Mouse (Mus musculus): ENCODE data around the gene Elavl1. TPM values are rescaled to one million over a fixed set of nuclear protein-coding genes. Genes with fewer than 3 reads are reported as not detected.
A peak's percentile ranks its signal among the peaks of the same experiment; 100 is the strongest.

Gene Elavl1
- polyA plus RNA-seq, 1 experiment from 2014 or later, result 38.9 TPM

GRCm38 (mm10) chr8:4347661-4348060 is 22.4 kb upstream of the Elavl1 start:
- no peaks in the 10 kb centered on the region for H3K79me2 ChIP-seq (ENCODE audit: inconsistent target)
- WGBS (ENCODE audit: missing documents), result 26% methylated on average over 5 of the region's 7 CpGs
- H3K27ac ChIP-seq, result no peak overlapping the region
- H3K36me3 ChIP-seq (ENCODE audit: inconsistent target), result no peaks in the 10 kb centered on the region
- no peak overlapping the region for H3K4me3 ChIP-seq (ENCODE audit: inconsistent target)

- Histone ChIP-seq H3K27ac (no peak overlapping the region), H3K79me2 (ENCODE audit: inconsistent target) (no peaks in the 10 kb centered on the region), H3K4me3 (ENCODE audit: inconsistent target) (no peak overlapping the region), H3K36me3 (ENCODE audit: inconsistent target) (peaks cover 20% of the 10 kb centered on the region)
- WGBS (ENCODE audit: missing documents), result 82% methylated on average over 2 of the region's 3 CpGs
Measured at GRCm38 (mm10) chr8:4340207-4340606, 15.0 kb upstream of the Elavl1 start.

- peaks cover 52% of the 10 kb centered on the region for H3K36me3 ChIP-seq (ENCODE audit: inconsistent target)
- peak overlapping the region; percentile 24 for H3K27ac ChIP-seq
- WGBS (ENCODE audit: missing documents), result 13% methylated on average over 2 of the region's 2 CpGs
Measured at GRCm38 (mm10) chr8:4335678-4336077, 10.5 kb upstream of the Elavl1 start.

GRCm38 (mm10) chr8:4333966-4334365 is 8.8 kb upstream of the Elavl1 start:
- H3K36me3 ChIP-seq (ENCODE audit: inconsistent target), result peaks cover 59% of the 10 kb centered on the region

More at GRCm38 (mm10) chr8:4335678-4336077, 10.5 kb upstream of the Elavl1 start:
- Histone ChIP-seq H3K4me3 (ENCODE audit: inconsistent target) (no peak overlapping the region), H3K79me2 (ENCODE audit: inconsistent target) (no peaks in the 10 kb centered on the region)

GRCm38 (mm10) chr8:4329000-4329399 is 3.8 kb upstream of the Elavl1 start:
- Histone ChIP-seq H3K4me3 (ENCODE audit: inconsistent target) (no peak overlapping the region), H3K36me3 (ENCODE audit: inconsistent target) (peaks cover 46% of the 10 kb centered on the region), H3K27ac (no peak overlapping the region), H3K79me2 (ENCODE audit: inconsistent target) (peaks cover 33% of the 10 kb centered on the region)
- 98% methylated on average over 3 of the region's 5 CpGs for WGBS (ENCODE audit: missing documents)

More at GRCm38 (mm10) chr8:4333966-4334365, 8.8 kb upstream of the Elavl1 start:
- Histone ChIP-seq H3K79me2 (ENCODE audit: inconsistent target) (no peaks in the 10 kb centered on the region), H3K4me3 (ENCODE audit: inconsistent target) (no peak overlapping the region), H3K27ac (no peak overlapping the region)
- 100% methylated on average over 1 of the region's 1 CpGs for WGBS (ENCODE audit: missing documents)

GRCm38 (mm10) chr8:4325751-4326036 is 481 bp upstream of the Elavl1 start:
- Histone ChIP-seq H3K79me2 (ENCODE audit: inconsistent target) (peaks cover 66% of the 10 kb centered on the region), H3K4me3 (ENCODE audit: inconsistent target) (peak overlapping the region; percentile 62), H3K27ac (peak overlapping the region; percentile 65), H3K36me3 (ENCODE audit: inconsistent target) (peaks cover 19% of the 10 kb centered on the region)
- WGBS (ENCODE audit: missing documents), result 18% methylated on average over 7 of the region's 7 CpGs

GRCm38 (mm10) chr8:4324525-4324924 is 688 bp downstream of the Elavl1 start:
- 1% methylated on average over 40 of the region's 42 CpGs for WGBS (ENCODE audit: missing documents)
- H3K36me3 ChIP-seq (ENCODE audit: inconsistent target), result peaks cover 14% of the 10 kb centered on the region
- 0 out of 2 replicates have a peak overlapping the region, but pooled peaks have one; percentile 5 for H3K27ac ChIP-seq
- H3K79me2 ChIP-seq (ENCODE audit: inconsistent target), result peaks cover 78% of the 10 kb centered on the region
- peak overlapping the region; percentile 57 for H3K4me3 ChIP-seq (ENCODE audit: inconsistent target)

GRCm38 (mm10) chr8:4323917-4324316 is 1.3 kb downstream of the Elavl1 start:
- H3K27ac ChIP-seq, result 0 out of 2 replicates have a peak overlapping the region, but pooled peaks have one; percentile 5
- H3K4me3 ChIP-seq (ENCODE audit: inconsistent target), result peak overlapping the region; percentile 57
- H3K79me2 ChIP-seq (ENCODE audit: inconsistent target), result peaks cover 84% of the 10 kb centered on the region
- WGBS (ENCODE audit: missing documents), result 3% methylated on average over 6 of the region's 6 CpGs
- H3K36me3 ChIP-seq (ENCODE audit: inconsistent target), result peaks cover 11% of the 10 kb centered on the region

- Histone ChIP-seq H3K4me3 (ENCODE audit: inconsistent target) (no peak overlapping the region), H3K79me2 (ENCODE audit: inconsistent target) (peaks cover 92% of the 10 kb centered on the region), H3K27ac (no peak overlapping the region), H3K36me3 (ENCODE audit: inconsistent target) (no peaks in the 10 kb centered on the region)
- 38% methylated on average over 2 of the region's 2 CpGs for WGBS (ENCODE audit: missing documents)
Measured at GRCm38 (mm10) chr8:4322470-4322869, 2.7 kb downstream of the Elavl1 start.

- Histone ChIP-seq H3K36me3 (ENCODE audit: inconsistent target) (no peaks in the 10 kb centered on the region), H3K4me3 (ENCODE audit: inconsistent target) (no peak overlapping the region), H3K79me2 (ENCODE audit: inconsistent target) (peaks cover 92% of the 10 kb centered on the region), H3K27ac (no peak overlapping the region)
- WGBS (ENCODE audit: missing documents), result 100% methylated on average over 1 of the region's 2 CpGs
Measured at GRCm38 (mm10) chr8:4321031-4321430, 4.2 kb downstream of the Elavl1 start.

- no peaks in the 10 kb centered on the region for H3K36me3 ChIP-seq (ENCODE audit: inconsistent target)
- H3K4me3 ChIP-seq (ENCODE audit: inconsistent target), result no peak overlapping the region
- no peak overlapping the region for H3K27ac ChIP-seq
- WGBS (ENCODE audit: missing documents), result 100% methylated on average over 1 of the region's 1 CpGs
- H3K79me2 ChIP-seq (ENCODE audit: inconsistent target), result peaks cover 92% of the 10 kb centered on the region
Measured at GRCm38 (mm10) chr8:4320404-4320803, 4.8 kb downstream of the Elavl1 start.

GRCm38 (mm10) chr8:4319573-4319872 is 5.7 kb downstream of the Elavl1 start:
- Histone ChIP-seq H3K79me2 (ENCODE audit: inconsistent target) (peaks cover 100% of the 10 kb centered on the region), H3K4me3 (ENCODE audit: inconsistent target) (no peak overlapping the region), H3K36me3 (ENCODE audit: inconsistent target) (no peaks in the 10 kb centered on the region), H3K27ac (no peak overlapping the region)
- WGBS (ENCODE audit: missing documents), result 89% methylated on average over 9 of the region's 11 CpGs

GRCm38 (mm10) chr8:4318796-4319572 is 6.2 kb downstream of the Elavl1 start:
- no peak overlapping the region for H3K4me3 ChIP-seq (ENCODE audit: inconsistent target)
- WGBS (ENCODE audit: missing documents), result 33% methylated on average over 2 of the region's 2 CpGs
- no peak overlapping the region for H3K27ac ChIP-seq
- peaks cover 100% of the 10 kb centered on the region for H3K79me2 ChIP-seq (ENCODE audit: inconsistent target)
- H3K36me3 ChIP-seq (ENCODE audit: inconsistent target), result no peaks in the 10 kb centered on the region

- H3K27ac ChIP-seq, result no peak overlapping the region
- H3K36me3 ChIP-seq (ENCODE audit: inconsistent target), result no peaks in the 10 kb centered on the region
- WGBS (ENCODE audit: missing documents), result 92% methylated on average over 5 of the region's 5 CpGs
- H3K4me3 ChIP-seq (ENCODE audit: inconsistent target), result no peak overlapping the region
- peaks cover 100% of the 10 kb centered on the region for H3K79me2 ChIP-seq (ENCODE audit: inconsistent target)
Measured at GRCm38 (mm10) chr8:4318124-4318523, 7.1 kb downstream of the Elavl1 start.

GRCm38 (mm10) chr8:4314852-4315251 is 10.4 kb downstream of the Elavl1 start:
- Histone ChIP-seq H3K36me3 (ENCODE audit: inconsistent target) (peaks cover 18% of the 10 kb centered on the region), H3K4me3 (ENCODE audit: inconsistent target) (no peak overlapping the region), H3K27ac (no peak overlapping the region), H3K79me2 (ENCODE audit: inconsistent target) (peaks cover 100% of the 10 kb centered on the region)
- WGBS (ENCODE audit: missing documents), result 89% methylated on average over 3 of the region's 3 CpGs

Measured in macrophage (primary cell).